Mouse (Mus musculus) T-helper 2 cell (primary cell): ENCODE results near the gene Gpr152.

Source experiments
- in situ Hi-C: fragments of 300-600 bp; cut with MboI, MseI; formaldehyde crosslinking; loops from one replicate; pipeline ENCODE4 v1.15.1; 2025; ENCODE audit warnings: high pct_unique_total_duplicates

Gpr152 gene

DNA sequence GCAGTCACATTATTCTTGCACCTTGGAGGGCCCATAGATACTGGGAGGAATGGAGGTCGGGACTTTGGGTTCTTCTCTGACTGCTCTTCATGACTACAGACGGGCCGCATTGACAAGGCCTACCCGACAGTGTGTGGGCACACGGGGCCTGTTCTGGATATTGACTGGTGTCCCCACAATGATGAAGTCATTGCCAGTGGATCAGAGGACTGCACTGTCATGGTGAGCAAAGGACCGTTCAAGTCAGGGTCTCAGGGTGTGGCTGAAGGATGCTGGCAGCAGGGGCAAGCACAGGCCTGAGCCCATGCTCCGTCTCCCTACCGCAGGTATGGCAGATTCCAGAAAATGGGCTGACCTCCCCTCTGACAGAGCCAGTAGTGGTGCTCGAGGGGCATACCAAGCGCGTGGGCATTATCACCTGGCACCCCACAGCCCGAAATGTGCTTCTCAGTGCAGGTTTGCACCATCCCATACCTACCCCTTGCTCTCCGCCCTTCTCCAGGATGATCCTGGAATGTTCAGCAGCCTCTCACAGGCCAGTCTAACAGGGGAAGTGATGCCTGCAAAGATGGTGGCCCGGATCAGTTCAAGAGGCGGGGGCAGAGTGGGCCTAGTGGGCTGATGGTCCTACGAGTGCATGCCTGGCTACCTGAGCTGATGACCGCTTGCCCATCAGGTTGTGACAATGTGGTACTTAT is 10.3 kb downstream of the Gpr152 start:
- in situ Hi-C loops = no loop called here

- in situ Hi-C loops = no loop called here
Observed at GRCm38 (mm10) chr19:4150567-4151487, 11.2 kb downstream of the Gpr152 start.

- in situ Hi-C loops = no loop called here
Observed at GRCm38 (mm10) chr19:4151488-4151860, 11.9 kb downstream of the Gpr152 start.

GRCm38 (mm10) chr19:4151898-4152297 is 12.3 kb downstream of the Gpr152 start:
- in situ Hi-C loops = no loop called here

DNA sequence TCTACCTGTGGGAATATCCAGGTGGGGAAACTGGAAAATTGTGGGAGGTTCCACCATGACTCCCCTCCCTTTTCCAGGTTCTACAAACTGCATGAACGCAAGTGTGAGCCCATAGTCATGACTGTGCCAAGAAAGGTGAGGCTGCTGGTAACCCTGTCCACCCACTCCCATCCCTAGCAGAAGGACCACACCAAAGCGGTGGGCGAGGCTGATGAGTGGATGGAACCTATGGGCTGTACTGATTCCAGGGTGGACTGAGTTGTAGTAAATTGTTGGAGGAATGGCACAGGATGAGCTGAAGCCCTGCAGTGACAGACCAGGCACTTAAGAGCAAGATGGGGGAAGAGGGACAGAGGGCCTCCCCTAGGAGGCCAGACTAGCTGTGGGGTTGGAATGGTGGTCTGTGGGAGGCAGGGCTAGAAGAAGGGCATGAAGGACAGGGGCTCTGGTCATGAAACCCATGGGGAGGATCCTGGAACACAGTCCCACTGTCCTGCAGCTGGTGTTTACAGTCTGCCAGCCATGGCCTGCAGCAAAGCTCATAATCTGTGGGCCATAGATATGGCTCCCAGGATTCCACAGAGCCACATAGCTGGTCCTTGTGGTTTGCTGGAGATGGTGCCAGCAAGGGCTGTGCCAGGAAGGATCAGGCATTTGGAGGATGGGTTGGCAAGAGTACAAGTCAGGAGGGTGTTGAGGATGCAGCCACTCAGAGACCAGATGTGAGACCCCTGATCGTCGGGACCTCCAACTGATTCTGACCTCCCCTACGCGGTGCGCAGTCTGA is 13.1 kb downstream of the Gpr152 start:
- in situ Hi-C loops = no loop called here

DNA sequence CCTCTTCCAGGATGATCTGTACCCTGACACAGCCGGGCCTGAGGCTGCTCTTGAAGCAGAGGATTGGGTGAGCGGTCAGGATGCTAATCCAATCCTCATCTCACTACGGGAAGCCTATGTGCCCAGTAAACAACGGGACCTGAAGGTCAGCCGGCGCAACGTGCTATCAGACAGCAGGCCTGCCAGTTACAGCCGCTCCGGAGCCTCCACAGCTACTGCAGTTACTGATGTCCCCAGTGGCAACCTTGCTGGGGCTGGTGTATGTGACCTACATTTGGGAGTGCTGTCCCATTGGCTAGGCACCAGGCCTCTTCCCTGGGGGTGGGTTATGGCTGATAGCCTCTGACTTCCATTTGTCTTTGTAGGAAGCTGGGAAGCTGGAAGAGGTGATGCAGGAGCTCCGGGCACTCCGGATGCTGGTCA is 13.7 kb downstream of the Gpr152 start, which contains the start of gene Ptprcap:
TSS of gene Ptprcap (plus strand) at position 373 of the 423 bp plus-strand sequence.
- in situ Hi-C loops = no loop called here

- in situ Hi-C loops = no loop called here
Observed at GRCm38 (mm10) chr19:4154437-4155222, 15.0 kb downstream of the Gpr152 start.

- in situ Hi-C loops = no loop called here
Observed at GRCm38 (mm10) chr19:4155223-4156072, 15.9 kb downstream of the Gpr152 start.

GRCm38 (mm10) chr19:4156073-4156579 is 16.5 kb downstream of the Gpr152 start:
- in situ Hi-C loops = no loop called here

GRCm38 (mm10) chr19:4156771-4157170 is 17.2 kb downstream of the Gpr152 start:
- in situ Hi-C loops = no loop called here

DNA sequence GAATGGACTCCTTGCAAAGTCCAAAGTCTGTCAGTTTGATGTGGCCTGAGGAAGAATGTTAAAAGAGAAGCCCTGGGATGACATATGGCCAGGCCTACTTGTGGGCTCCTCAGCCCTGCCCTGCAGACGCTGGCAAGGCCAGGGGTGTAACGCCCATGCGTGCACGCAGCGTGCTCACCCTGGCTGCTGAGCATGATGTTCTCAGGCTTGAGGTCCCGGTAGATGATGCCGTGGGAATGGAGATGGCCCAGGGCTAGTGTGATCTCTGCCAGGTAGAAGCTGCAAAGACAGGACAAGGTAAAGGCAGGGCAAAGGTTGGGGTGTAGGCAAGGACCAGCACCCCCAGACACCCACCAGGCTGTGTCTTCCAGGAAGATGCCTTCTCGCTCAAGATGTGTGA is 19.5 kb downstream of the Gpr152 start:
- in situ Hi-C loops = no loop called here

DNA sequence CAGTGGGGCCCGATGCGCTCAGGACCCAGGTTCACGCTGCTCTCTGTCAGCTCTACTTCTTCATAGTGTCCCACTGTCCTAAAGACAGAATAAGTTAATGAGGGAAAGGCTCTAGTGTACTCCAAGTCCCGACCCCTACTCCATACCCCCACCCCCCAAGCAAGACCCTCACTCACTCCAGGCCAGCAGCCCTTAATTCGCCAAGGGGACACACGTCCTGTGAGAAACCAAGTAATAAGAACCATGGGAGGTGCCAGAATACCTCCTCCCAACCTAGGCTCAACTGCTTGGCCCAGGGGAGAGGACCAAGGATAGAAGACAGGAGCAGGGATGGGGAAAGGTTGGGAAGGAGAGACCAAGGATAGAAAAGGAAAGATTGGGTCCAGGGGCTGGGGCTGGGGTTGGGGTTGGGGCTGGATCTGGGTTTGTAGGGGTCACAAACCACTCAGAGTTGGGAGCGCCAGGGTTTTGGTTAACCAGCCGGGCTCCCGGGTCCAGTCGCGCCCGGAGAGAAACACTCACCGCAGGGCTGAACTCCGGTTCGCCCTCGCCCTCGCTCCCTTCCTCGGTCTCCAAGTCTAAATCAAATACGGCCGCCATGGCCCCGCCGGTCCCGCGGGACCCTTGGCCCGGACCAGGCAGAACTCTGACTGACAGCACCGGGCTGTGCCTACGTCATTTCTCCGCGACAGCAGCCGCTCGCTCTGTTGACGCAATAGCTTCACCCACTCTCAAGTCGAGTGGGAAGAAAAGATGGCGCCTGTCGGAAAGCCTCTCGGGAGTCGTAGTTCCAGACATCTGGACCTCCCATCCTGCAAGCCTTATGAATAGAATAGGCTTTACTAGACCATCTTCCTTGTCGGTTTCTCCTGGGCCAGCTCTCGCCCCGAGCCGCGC is 23.3 kb downstream of the Gpr152 start, which contains the start of gene Rps6kb2:
TSS of gene Rps6kb2 (minus strand) at position 709 of the 897 bp plus-strand sequence.
- in situ Hi-C loops = loop anchor here (5.0 kb wide), 1 partner anchor 51 kb away; no protein-coding TSS in a partner anchor

DNA sequence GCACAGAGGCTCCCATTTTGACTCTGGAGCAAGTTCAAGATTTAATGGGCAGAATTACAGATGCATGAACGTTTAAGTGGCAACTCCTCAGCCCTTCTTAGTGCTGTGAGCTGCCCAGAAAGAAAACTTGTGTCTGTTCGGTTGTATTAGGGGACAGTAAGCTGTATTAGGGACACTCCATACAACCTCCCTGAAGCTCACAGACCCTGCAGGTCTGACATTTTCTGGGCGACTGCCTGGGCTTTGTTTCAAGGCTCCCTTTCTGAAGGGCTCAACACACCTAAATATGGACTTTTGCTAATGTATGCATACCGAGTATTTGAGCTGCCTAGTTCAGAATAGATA is 23.9 kb downstream of the Gpr152 start:
- in situ Hi-C loops = loop anchor here (5.0 kb wide), 1 partner anchor 51 kb away; no protein-coding TSS in a partner anchor

GRCm38 (mm10) chr19:4164100-4164499 is 24.5 kb downstream of the Gpr152 start:
- in situ Hi-C loops = loop anchor here (5.0 kb wide), 1 partner anchor 52 kb away; no protein-coding TSS in a partner anchor

- in situ Hi-C loops = loop anchor here (5.0 kb wide), 1 partner anchor 52 kb away; no protein-coding TSS in a partner anchor
Observed at GRCm38 (mm10) chr19:4164721-4165120, 25.1 kb downstream of the Gpr152 start.

GRCm38 (mm10) chr19:4166678-4167476 is 27.3 kb downstream of the Gpr152 start:
- in situ Hi-C loops = no loop called here

DNA sequence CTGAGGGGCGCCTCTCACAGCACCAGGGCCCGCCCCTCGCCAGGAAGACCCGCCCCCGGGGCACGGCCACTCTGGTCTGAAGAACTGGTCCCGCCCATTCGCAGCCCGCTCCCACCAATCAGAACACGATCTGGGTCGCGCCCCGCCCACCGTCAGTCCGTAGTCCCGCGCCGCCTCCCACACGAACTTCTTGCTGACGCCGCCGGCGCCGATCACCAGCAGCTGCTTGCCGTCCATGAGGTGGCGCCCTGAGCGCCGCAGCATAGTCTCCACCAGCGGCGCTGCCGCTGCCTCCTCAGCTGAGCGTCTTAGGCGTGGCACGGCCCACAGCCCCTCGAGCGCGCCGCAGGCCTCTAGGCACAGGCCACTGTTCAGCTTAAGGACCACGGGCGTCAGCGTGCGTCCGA is 29.8 kb downstream of the Gpr152 start:
- in situ Hi-C loops = no loop called here

- in situ Hi-C loops = no loop called here
Observed at GRCm38 (mm10) chr19:4169810-4170209, 30.2 kb downstream of the Gpr152 start.
